Mouse (Mus musculus) limb, embryonic 15.5 days (tissue): ENCODE results near the gene Epsti1. TPM values are rescaled to one million over a fixed set of nuclear protein-coding genes. Genes with fewer than 3 reads are reported as not detected.
A peak's percentile ranks its signal among the peaks of the same experiment; 100 is the strongest.

Experiments
- ATAC-seq: fragments of 200-750 bp; cut with Nextera tagmentation; 2 replicates; pipeline ENCODE4 v1.8.0; 2017; ENCODE audit warnings: low read depth, moderate TSS enrichment; ENCODE audit not compliant: insufficient number of reproducible peaks, low FRiP score, low TSS enrichment
- H3K27ac ChIP-seq: fragments of 300-500 bp; sonication (generic); 2 replicates; pipeline ENCODE4 v1.5.1; 2015; ENCODE audit warnings: moderate library complexity, mild to moderate bottlenecking, inconsistent platforms
- H3K27me3 ChIP-seq: fragments of 300-500 bp; sonication (generic); 2 replicates; pipeline ENCODE4 v1.6.1; 2015; ENCODE audit warnings: inconsistent platforms
- H3K36me3 ChIP-seq: fragments of 300-500 bp; sonication (generic); 2 replicates; pipeline ENCODE4 v1.6.1; 2015; ENCODE audit warnings: inconsistent platforms
- H3K4me1 ChIP-seq: fragments of 300-500 bp; sonication (generic); 2 replicates; pipeline ENCODE4 v1.6.1; 2015; ENCODE audit warnings: inconsistent platforms
- H3K4me2 ChIP-seq: fragments of 300-500 bp; sonication (generic); 2 replicates; pipeline ENCODE4 v1.6.1; 2015; ENCODE audit warnings: mild to moderate bottlenecking, inconsistent platforms
- H3K4me3 ChIP-seq: fragments of 300-500 bp; sonication (generic); 2 replicates; pipeline ENCODE4 v1.5.1; 2015; ENCODE audit warnings: mild to moderate bottlenecking, inconsistent platforms
- H3K9ac ChIP-seq: fragments of 300-500 bp; sonication (generic); 2 replicates; pipeline ENCODE4 v1.6.1; 2015; ENCODE audit warnings: inconsistent platforms
- H3K9me3 ChIP-seq: fragments of 300-500 bp; sonication (generic); 2 replicates; pipeline ENCODE4 v1.6.1; 2016; ENCODE audit warnings: inconsistent platforms
- WGBS: fragments of 180-500 bp; shearing (Covaris S2); methylation state at CpG from one replicate; pipeline ENCODE4 v1.1.7; 2015; 5-methylcytosine and 5-hydroxymethylcytosine counted together
- polyA plus RNA-seq: library from polyadenylated mRNA; unstranded; fragments of >200 nt; fragmentation: Nextera tagmentation; extraction: Ambion mirVana; gene quantifications from 2 replicates; pipeline ENCODE4 v1.2.1, GENCODE M21; 2015

The Epsti1 gene
- polyA plus RNA-seq, 1 experiment from 2014 or later = 1.2 TPM

- no peaks in the 10 kb centered on the region for H3K27me3 ChIP-seq
- H3K27ac ChIP-seq = no peak overlapping the region
- no peaks in the 10 kb centered on the region for H3K36me3 ChIP-seq
- no peak for ATAC-seq
- no peak overlapping the region for H3K4me3 ChIP-seq
- no peak overlapping the region for H3K4me2 ChIP-seq
- 84% methylated on average over 4 of the region's 4 CpGs for WGBS
- H3K4me1 ChIP-seq = no peaks in the 10 kb centered on the region
- H3K9ac ChIP-seq = no peak overlapping the region
- no peaks in the 10 kb centered on the region for H3K9me3 ChIP-seq
Measured at GRCm38 (mm10) chr14:77971355-77971754, 67.3 kb downstream of the Epsti1 start.

GRCm38 (mm10) chr14:77974221-77974620, 70.2 kb downstream of the Epsti1 start:
- no peak overlapping the region for H3K4me2 ChIP-seq
- H3K9ac ChIP-seq = no peak overlapping the region
- no peaks in the 10 kb centered on the region for H3K36me3 ChIP-seq
- WGBS = 70% methylated on average over 6 of the region's 6 CpGs
- H3K4me1 ChIP-seq = no peaks in the 10 kb centered on the region
- H3K27me3 ChIP-seq = no peaks in the 10 kb centered on the region
- no peaks in the 10 kb centered on the region for H3K9me3 ChIP-seq
- no peak overlapping the region for H3K4me3 ChIP-seq
- H3K27ac ChIP-seq = no peak overlapping the region
- ATAC-seq = no peak

GRCm38 (mm10) chr14:77975702-77976101, 71.7 kb downstream of the Epsti1 start:
- no peak overlapping the region for H3K27ac ChIP-seq
- no peaks in the 10 kb centered on the region for H3K4me1 ChIP-seq
- H3K9me3 ChIP-seq = no peaks in the 10 kb centered on the region
- H3K36me3 ChIP-seq = no peaks in the 10 kb centered on the region
- ATAC-seq = no peak
- H3K4me3 ChIP-seq = no peak overlapping the region
- H3K9ac ChIP-seq = no peak overlapping the region
- H3K4me2 ChIP-seq = no peak overlapping the region
- H3K27me3 ChIP-seq = no peaks in the 10 kb centered on the region
- WGBS = 28% methylated on average over 8 of the region's 8 CpGs

GRCm38 (mm10) chr14:77981516-77981915, 77.5 kb downstream of the Epsti1 start:
- Histone ChIP-seq H3K4me3 (no peak overlapping the region), H3K9me3 (no peaks in the 10 kb centered on the region), H3K4me1 (no peaks in the 10 kb centered on the region), H3K36me3 (no peaks in the 10 kb centered on the region), H3K27me3 (no peaks in the 10 kb centered on the region), H3K27ac (no peak overlapping the region), H3K4me2 (no peak overlapping the region), H3K9ac (no peak overlapping the region)
- no peak for ATAC-seq
- 72% methylated on average over 5 of the region's 5 CpGs for WGBS

- no peaks in the 10 kb centered on the region for H3K9me3 ChIP-seq
- ATAC-seq = no peak
- H3K4me2 ChIP-seq = no peak overlapping the region
- no peak overlapping the region for H3K4me3 ChIP-seq
- no peaks in the 10 kb centered on the region for H3K4me1 ChIP-seq
- H3K27ac ChIP-seq = no peak overlapping the region
- H3K36me3 ChIP-seq = no peaks in the 10 kb centered on the region
- no peaks in the 10 kb centered on the region for H3K27me3 ChIP-seq
- H3K9ac ChIP-seq = no peak overlapping the region
Measured at GRCm38 (mm10) chr14:77997731-77998130, 93.7 kb downstream of the Epsti1 start.

GRCm38 (mm10) chr14:78004486-78004885, 100.4 kb downstream of the Epsti1 start:
- no peaks in the 10 kb centered on the region for H3K9me3 ChIP-seq
- no peaks in the 10 kb centered on the region for H3K36me3 ChIP-seq
- no peak overlapping the region for H3K4me2 ChIP-seq
- no peak overlapping the region for H3K4me3 ChIP-seq
- 64% methylated on average over 4 of the region's 4 CpGs for WGBS
- H3K27me3 ChIP-seq = no peaks in the 10 kb centered on the region
- no peaks in the 10 kb centered on the region for H3K4me1 ChIP-seq
- no peak for ATAC-seq
- H3K27ac ChIP-seq = no peak overlapping the region
- no peak overlapping the region for H3K9ac ChIP-seq

- no peak for ATAC-seq
- Histone ChIP-seq H3K4me2 (no peak overlapping the region), H3K4me3 (no peak overlapping the region), H3K9ac (no peak overlapping the region), H3K36me3 (no peaks in the 10 kb centered on the region), H3K4me1 (peaks cover 6% of the 10 kb centered on the region; the same call in 1 of the 2 replicates), H3K27me3 (no peaks in the 10 kb centered on the region), H3K27ac (no peak overlapping the region), H3K9me3 (no peaks in the 10 kb centered on the region)
- WGBS = 30% methylated on average over 6 of the region's 6 CpGs
Measured at GRCm38 (mm10) chr14:78008019-78008418, 104.0 kb downstream of the Epsti1 start.

- WGBS = 49% methylated on average over 10 of the region's 10 CpGs
- Histone ChIP-seq H3K4me2 (no peak overlapping the region), H3K4me1 (peaks cover 6% of the 10 kb centered on the region; the same call in 1 of the 2 replicates), H3K9ac (no peak overlapping the region), H3K27me3 (no peaks in the 10 kb centered on the region), H3K9me3 (no peaks in the 10 kb centered on the region), H3K4me3 (no peak overlapping the region), H3K36me3 (no peaks in the 10 kb centered on the region), H3K27ac (peak overlapping the region; percentile 18; the same call in 1 of the 2 replicates)
- ATAC-seq = no peak
Measured at GRCm38 (mm10) chr14:78011808-78012207, 107.8 kb downstream of the Epsti1 start.

- H3K4me1 ChIP-seq = peaks cover 3% of the 10 kb centered on the region; the same call in 1 of the 2 replicates
- H3K9me3 ChIP-seq = no peaks in the 10 kb centered on the region
- H3K27me3 ChIP-seq = no peaks in the 10 kb centered on the region
- H3K9ac ChIP-seq = no peak overlapping the region
- no peaks in the 10 kb centered on the region for H3K36me3 ChIP-seq
- ATAC-seq = no peak
- no peak overlapping the region for H3K4me3 ChIP-seq
- no peak overlapping the region for H3K4me2 ChIP-seq
- H3K27ac ChIP-seq = no peak overlapping the region
- 80% methylated on average over 7 of the region's 7 CpGs for WGBS
Measured at GRCm38 (mm10) chr14:78015540-78016321, 111.7 kb downstream of the Epsti1 start.

- H3K9ac ChIP-seq = no peak overlapping the region
- H3K27me3 ChIP-seq = no peaks in the 10 kb centered on the region
- H3K4me1 ChIP-seq = peaks cover 3% of the 10 kb centered on the region; the same call in 1 of the 2 replicates
- H3K27ac ChIP-seq = no peak overlapping the region
- no peaks in the 10 kb centered on the region for H3K9me3 ChIP-seq
- 68% methylated on average over 4 of the region's 4 CpGs for WGBS
- H3K36me3 ChIP-seq = no peaks in the 10 kb centered on the region
- no peak overlapping the region for H3K4me3 ChIP-seq
- ATAC-seq = no peak
- no peak overlapping the region for H3K4me2 ChIP-seq
Measured at GRCm38 (mm10) chr14:78016398-78016797, 112.4 kb downstream of the Epsti1 start.

GRCm38 (mm10) chr14:78019935-78020334, 115.9 kb downstream of the Epsti1 start:
- Histone ChIP-seq H3K9me3 (no peaks in the 10 kb centered on the region), H3K9ac (no peak overlapping the region), H3K4me1 (no peaks in the 10 kb centered on the region), H3K27me3 (no peaks in the 10 kb centered on the region), H3K4me2 (no peak overlapping the region), H3K4me3 (no peak overlapping the region), H3K27ac (no peak overlapping the region), H3K36me3 (no peaks in the 10 kb centered on the region)
- no peak for ATAC-seq
- 64% methylated on average over 8 of the region's 8 CpGs for WGBS

GRCm38 (mm10) chr14:78038876-78039275, 134.8 kb downstream of the Epsti1 start:
- 43% methylated on average over 8 of the region's 8 CpGs for WGBS
- Histone ChIP-seq H3K36me3 (no peaks in the 10 kb centered on the region), H3K27ac (no peak overlapping the region), H3K9ac (no peak overlapping the region), H3K27me3 (no peaks in the 10 kb centered on the region), H3K4me2 (peak overlapping the region; percentile 28), H3K9me3 (no peaks in the 10 kb centered on the region), H3K4me3 (no peak overlapping the region), H3K4me1 (peaks cover 12% of the 10 kb centered on the region; the same call in 1 of the 2 replicates)
- no peak for ATAC-seq
